Mouse (Mus musculus) stomach, postnatal 0 days (tissue): ENCODE results near the gene Adcy1. TPM values are rescaled to one million over a fixed set of nuclear protein-coding genes. Genes with fewer than 3 reads are reported as not detected.

ENCODE experiments used
- ATAC-seq: fragments of 200-750 bp; cut with Nextera tagmentation; 2 replicates; pipeline ENCODE4 v1.8.0; 2017; ENCODE audit not compliant: low FRiP score, low TSS enrichment
- DNase-seq: peaks from one replicate; pipeline ENCODE4 v3.0.0-alpha.2; 2016; ENCODE audit warnings: low spot score
- H3K27ac ChIP-seq: fragments of 300-500 bp; sonication (generic); replicated peaks from 2 replicates; pipeline ENCODE4 v1.5.1; 2014; ENCODE audit warnings: mild to moderate bottlenecking, control low read depth
- H3K27me3 ChIP-seq: fragments of 300-500 bp; sonication (generic); 2 replicates; pipeline ENCODE4 v1.6.1; 2014; ENCODE audit warnings: low read length; ENCODE audit not compliant: control insufficient read depth, insufficient read depth
- H3K36me3 ChIP-seq: fragments of 300-500 bp; sonication (generic); 2 replicates; pipeline ENCODE4 v1.6.1; 2014; ENCODE audit warnings: low read length, mixed read lengths; ENCODE audit not compliant: control insufficient read depth, insufficient read depth
- H3K4me1 ChIP-seq: fragments of 300-500 bp; sonication (generic); replicated peaks from 2 replicates; pipeline ENCODE4 v1.6.1; 2014; ENCODE audit warnings: antibody characterized with exemption; ENCODE audit not compliant: control insufficient read depth, insufficient read depth
- H3K4me2 ChIP-seq: fragments of 300-500 bp; sonication (generic); replicated peaks from 2 replicates; pipeline ENCODE4 v1.6.1; 2014; ENCODE audit warnings: low read depth, mild to moderate bottlenecking, control low read depth, moderate library complexity
- H3K4me3 ChIP-seq: fragments of 300-500 bp; sonication (generic); 2 replicates; pipeline ENCODE4 v1.5.1; 2014; ENCODE audit warnings: low read depth, low read length, control low read depth
- H3K9ac ChIP-seq: fragments of 300-500 bp; sonication (generic); 2 replicates; pipeline ENCODE4 v1.6.1; 2014; ENCODE audit warnings: mild to moderate bottlenecking, low read length, control low read depth, mixed read lengths
- H3K9me3 ChIP-seq: fragments of 300-500 bp; sonication (generic); 2 replicates; pipeline ENCODE4 v1.6.1; 2016; ENCODE audit warnings: low read length; ENCODE audit not compliant: control insufficient read depth
- CTCF ChIP-seq: IDR thresholded peaks from 2 replicates; pipeline ENCODE4 v1.5.1; 2016; ENCODE audit warnings: antibody characterized with exemption, low read depth, mild to moderate bottlenecking, moderate library complexity
- EP300 ChIP-seq: optimal IDR thresholded peaks from 2 replicates; pipeline ENCODE3; 2016; ENCODE audit warnings: antibody characterized with exemption
- WGBS: fragments of 180-500 bp; shearing (Covaris S2); extraction: QIAGEN DNeasy Blood & Tissue Kit; methylation state at CpG from one replicate; pipeline ENCODE4 v1.1.7; 2014; 5-methylcytosine and 5-hydroxymethylcytosine counted together
- polyA plus RNA-seq: library from polyadenylated mRNA; unstranded; fragments of >200 nt; fragmentation: Nextera tagmentation; extraction: Ambion mirVana; gene quantifications from 2 replicates; pipeline ENCODE4 v1.2.1, GENCODE M21; 2015

Adcy1 gene
- polyA plus RNA-seq, 1 experiment from 2014 or later: 0.82 TPM

GRCm38 (mm10) chr11:7193134-7193533 is 129.8 kb downstream of the Adcy1 start:
- 71% methylated on average over 9 of the region's 9 CpGs for WGBS
- Histone ChIP-seq H3K27ac (no peak overlapping the region), H3K4me3 (no peak overlapping the region), H3K27me3 (no peaks in the 10 kb centered on the region), H3K4me2 (no peak overlapping the region), H3K9me3 (no peaks in the 10 kb centered on the region), H3K9ac (no peak overlapping the region), H3K36me3 (no peaks in the 10 kb centered on the region), H3K4me1 (no peaks in the 10 kb centered on the region)
- DNase-seq (no peak), ATAC-seq (no peak)
- TF ChIP-seq EP300: no peak
- TF ChIP-seq CTCF: no peak

- no peak for DNase-seq
- Histone ChIP-seq H3K4me1 (no peaks in the 10 kb centered on the region), H3K4me2 (no peak overlapping the region), H3K9ac (no peak overlapping the region), H3K27me3 (no peaks in the 10 kb centered on the region), H3K4me3 (no peak overlapping the region), H3K27ac (no peak overlapping the region), H3K9me3 (no peaks in the 10 kb centered on the region), H3K36me3 (no peaks in the 10 kb centered on the region)
- no peak for ATAC-seq
- TF ChIP-seq CTCF (peak; percentile 29; the same call in 1 of the 2 replicates), EP300 (no peak)
- 76% methylated on average over 10 of the region's 10 CpGs for WGBS
Observed at GRCm38 (mm10) chr11:7194432-7195311, 131.4 kb downstream of the Adcy1 start.

GRCm38 (mm10) chr11:7195312-7195685 is 132.0 kb downstream of the Adcy1 start:
- ATAC-seq (no peak), DNase-seq (no peak)
- Histone ChIP-seq H3K4me3 (no peak overlapping the region), H3K9me3 (no peaks in the 10 kb centered on the region), H3K36me3 (no peaks in the 10 kb centered on the region), H3K27ac (no peak overlapping the region), H3K27me3 (no peaks in the 10 kb centered on the region), H3K4me2 (no peak overlapping the region), H3K9ac (no peak overlapping the region), H3K4me1 (no peaks in the 10 kb centered on the region)
- WGBS: 78% methylated on average over 4 of the region's 4 CpGs
- TF ChIP-seq CTCF (no peak), EP300 (no peak)

- Histone ChIP-seq H3K9me3 (no peaks in the 10 kb centered on the region), H3K4me1 (no peaks in the 10 kb centered on the region), H3K27ac (no peak within 1 kb of the TSS), H3K9ac (no peak within 1 kb of the TSS), H3K4me2 (no peak within 1 kb of the TSS), H3K36me3 (no peaks in the 10 kb centered on the region), H3K4me3 (no peak within 1 kb of the TSS), H3K27me3 (no peaks in the 10 kb centered on the region)
- no peak for TF ChIP-seq EP300
- TF ChIP-seq CTCF: no peak
- DNase-seq: peak; percentile 40
- WGBS: 53% methylated on average over 12 of the region's 12 CpGs
- ATAC-seq: peak; percentile 59
Observed at GRCm38 (mm10) chr11:7197491-7197941, 134.2 kb downstream of the Adcy1 start, which contains the start of gene Igfbp1. TSS of gene Igfbp1 (plus strand) at chr11:7197782.

GRCm38 (mm10) chr11:7198006-7198405 is 134.7 kb downstream of the Adcy1 start:
- no peak for DNase-seq
- TF ChIP-seq EP300 (no peak), CTCF (no peak)
- Histone ChIP-seq H3K9ac (no peak overlapping the region), H3K4me3 (no peak overlapping the region), H3K27ac (no peak overlapping the region), H3K9me3 (no peaks in the 10 kb centered on the region), H3K4me2 (no peak overlapping the region), H3K36me3 (no peaks in the 10 kb centered on the region), H3K27me3 (no peaks in the 10 kb centered on the region), H3K4me1 (no peaks in the 10 kb centered on the region)
- ATAC-seq: no peak
- WGBS: 82% methylated on average over 19 of the region's 19 CpGs

- no peak overlapping the region for H3K4me3 ChIP-seq
- H3K4me2 ChIP-seq: no peak overlapping the region
- 62% methylated on average over 10 of the region's 10 CpGs for WGBS
- H3K9me3 ChIP-seq: no peaks in the 10 kb centered on the region
- H3K27me3 ChIP-seq: no peaks in the 10 kb centered on the region
- H3K9ac ChIP-seq: no peak overlapping the region
- TF ChIP-seq EP300 (no peak), CTCF (no peak)
- DNase-seq (no peak), ATAC-seq (no peak)
- no peak overlapping the region for H3K27ac ChIP-seq
- H3K36me3 ChIP-seq: no peaks in the 10 kb centered on the region
- H3K4me1 ChIP-seq: no peaks in the 10 kb centered on the region
Observed at GRCm38 (mm10) chr11:7198481-7199256, 135.4 kb downstream of the Adcy1 start.
